Mouse (Mus musculus) hindlimb bud, embryonic 11.5 days (tissue): ENCODE measurements at regions not wholly inside any gene's neighbourhood (a gene's known extent, or its start where the extent isn't known, plus 50 kb on each side); places are given as distances from the start of the nearest gene placed in this dataset.

ENCODE experiments used
- DNase-seq: peaks from one replicate; pipeline ENCODE4 v3.0.0-alpha.2; 2012; ENCODE audit warnings: low read depth, low spot score; ENCODE audit errors: extremely low spot score

DNA sequence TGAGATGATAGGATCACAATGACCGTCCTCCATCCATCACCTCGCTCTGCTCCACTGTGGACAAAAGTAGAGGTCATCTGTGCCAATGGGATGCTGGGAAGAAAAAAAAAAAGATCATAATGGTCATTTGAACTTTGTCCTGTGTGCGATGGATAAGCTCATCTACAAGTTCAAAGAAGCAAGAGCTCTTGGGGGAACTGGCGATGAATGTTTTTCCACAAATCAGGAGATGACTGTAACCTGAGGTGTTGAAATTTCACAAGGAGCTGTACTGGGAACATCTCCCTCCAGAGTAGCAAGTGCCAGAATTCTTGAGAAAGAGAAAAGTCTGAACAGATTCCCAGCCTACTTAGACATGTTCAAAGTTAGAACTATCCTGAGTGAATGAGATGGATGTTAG, 287.0 kb downstream of the Tns3 start:
- DNase-seq = no peak

DNA sequence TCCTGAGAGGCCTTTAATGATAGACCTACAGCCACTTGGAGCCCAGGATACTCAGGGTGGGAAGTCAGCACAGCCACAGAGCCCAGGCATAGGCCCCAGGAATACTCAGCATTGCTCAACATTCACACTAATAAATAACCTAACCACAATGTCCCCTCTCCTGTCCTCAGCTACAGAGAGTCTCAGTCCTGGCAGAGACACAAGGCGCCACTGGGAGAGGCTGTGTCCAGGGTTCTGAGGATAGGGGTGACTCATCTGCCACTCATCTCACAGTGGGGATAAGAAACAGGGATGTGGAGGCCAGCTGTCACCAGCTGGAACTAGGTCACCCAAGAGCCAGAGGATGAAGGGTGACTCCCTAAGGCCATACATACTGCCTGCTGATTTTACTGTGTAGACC, 298.8 kb downstream of the Tns3 start:
- DNase-seq = no peak

DNA sequence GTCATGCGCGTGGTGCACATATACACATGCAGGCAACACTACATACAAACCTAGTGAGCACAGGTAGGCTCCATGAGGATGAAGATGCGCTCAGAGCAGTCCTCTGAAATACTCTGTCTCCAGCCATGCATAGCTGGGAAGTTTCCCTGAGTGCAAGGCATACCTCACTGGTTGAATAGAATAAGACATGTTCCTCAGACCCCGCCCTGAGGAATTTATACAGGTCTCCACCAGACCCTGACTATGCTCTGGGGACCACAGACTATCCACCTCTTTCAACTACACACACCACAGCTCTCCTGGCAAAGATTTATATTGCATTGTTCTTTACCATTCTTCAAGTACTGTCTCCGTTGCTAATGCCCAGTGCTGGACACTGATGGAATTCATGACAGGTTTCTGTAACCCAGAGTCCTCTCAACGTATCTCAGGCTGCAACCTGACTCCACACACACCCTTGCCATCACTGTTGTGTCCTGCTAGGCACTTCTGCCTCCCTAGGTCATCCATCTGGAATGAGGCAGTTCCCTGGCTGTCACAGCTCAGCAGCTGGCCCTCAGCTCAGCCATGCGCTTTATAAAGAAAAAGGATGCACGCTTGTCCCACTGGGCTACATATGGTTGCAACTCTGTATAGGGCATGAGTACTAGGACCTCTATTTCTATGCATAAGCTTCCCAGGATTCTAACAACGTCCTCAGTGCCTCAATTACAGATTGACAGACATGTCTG, 299.5 kb downstream of the Tns3 start:
- DNase-seq = no peak

DNA sequence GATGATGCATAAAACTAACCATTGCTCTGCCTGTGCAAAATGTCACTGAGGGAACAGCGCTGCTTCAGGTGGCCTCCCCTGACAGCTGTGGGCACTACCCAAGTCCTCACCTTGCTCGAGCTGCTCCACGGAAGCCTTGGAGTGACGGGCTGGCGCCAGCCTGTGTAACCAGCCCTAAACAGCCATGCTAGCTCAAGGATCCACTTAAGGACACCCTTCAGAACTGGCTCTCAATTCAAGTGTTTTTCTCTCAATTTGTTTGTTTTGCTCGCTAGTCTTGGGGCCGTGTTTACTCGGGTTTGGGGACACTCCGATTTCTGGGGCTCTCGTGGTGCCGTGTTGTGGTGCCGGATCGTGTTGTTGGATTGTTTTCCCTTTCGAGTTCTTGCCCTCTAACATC, 319.4 kb downstream of the Tns3 start:
- no peak for DNase-seq

DNA sequence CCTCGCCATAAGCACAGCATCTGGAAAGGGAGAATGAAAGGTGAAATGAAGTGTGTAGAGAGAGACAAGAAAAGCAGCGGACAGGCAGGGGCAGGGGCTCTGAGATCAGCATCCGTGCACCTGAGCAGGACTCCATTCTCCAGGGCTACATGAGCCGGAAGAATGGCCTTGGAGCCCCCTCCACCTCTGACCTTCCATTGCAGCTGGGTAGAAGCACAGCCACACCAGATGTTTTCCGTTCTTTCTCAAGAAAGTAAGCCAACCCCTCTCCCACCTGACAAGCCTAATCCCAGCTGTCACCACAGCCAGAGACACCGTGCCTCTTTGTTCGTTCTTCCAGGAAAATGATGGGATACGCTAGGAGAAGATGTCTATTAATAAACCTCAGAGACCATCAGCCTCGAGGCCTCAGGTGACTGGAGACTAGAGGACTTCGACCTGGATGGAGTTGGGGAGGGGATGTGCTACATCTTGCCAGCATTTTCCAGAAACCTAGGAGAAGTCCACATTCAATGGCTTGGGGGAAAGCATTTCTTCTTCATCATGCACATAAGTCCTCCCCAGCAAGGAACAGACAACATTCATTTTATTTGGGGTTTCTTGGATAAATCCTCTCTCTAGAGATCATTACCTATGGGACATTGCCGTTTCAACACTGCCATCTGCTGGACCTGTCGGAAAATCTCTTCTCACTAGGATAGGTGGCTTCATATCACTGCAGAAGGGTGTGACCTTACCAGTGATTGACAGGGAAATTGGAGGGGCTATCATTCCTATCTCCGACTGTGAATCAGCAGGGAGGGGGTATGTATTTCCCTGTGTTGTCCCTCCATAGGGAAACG, 361.8 kb downstream of the Tns3 start:
- DNase-seq = peak; percentile 31

DNA sequence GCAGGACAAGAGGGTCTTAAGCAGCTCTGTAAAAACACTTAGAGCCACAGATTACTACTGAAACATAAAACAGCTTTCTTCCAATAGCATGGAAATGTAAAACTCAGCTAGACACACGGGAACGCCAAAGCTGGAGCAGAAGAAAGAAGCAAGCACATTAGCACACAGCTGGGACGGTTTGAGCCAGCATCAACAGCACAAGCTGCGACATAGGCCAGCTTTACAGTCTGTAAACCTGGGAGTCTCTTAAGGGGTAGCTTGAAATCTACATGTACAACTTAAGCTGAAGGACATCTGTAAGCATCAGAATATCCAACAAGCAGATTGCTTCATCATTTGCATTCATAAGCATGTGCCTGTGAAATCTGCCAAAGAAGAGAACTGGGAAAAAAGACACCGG, 366.9 kb downstream of the Tns3 start:
- no peak for DNase-seq

DNA sequence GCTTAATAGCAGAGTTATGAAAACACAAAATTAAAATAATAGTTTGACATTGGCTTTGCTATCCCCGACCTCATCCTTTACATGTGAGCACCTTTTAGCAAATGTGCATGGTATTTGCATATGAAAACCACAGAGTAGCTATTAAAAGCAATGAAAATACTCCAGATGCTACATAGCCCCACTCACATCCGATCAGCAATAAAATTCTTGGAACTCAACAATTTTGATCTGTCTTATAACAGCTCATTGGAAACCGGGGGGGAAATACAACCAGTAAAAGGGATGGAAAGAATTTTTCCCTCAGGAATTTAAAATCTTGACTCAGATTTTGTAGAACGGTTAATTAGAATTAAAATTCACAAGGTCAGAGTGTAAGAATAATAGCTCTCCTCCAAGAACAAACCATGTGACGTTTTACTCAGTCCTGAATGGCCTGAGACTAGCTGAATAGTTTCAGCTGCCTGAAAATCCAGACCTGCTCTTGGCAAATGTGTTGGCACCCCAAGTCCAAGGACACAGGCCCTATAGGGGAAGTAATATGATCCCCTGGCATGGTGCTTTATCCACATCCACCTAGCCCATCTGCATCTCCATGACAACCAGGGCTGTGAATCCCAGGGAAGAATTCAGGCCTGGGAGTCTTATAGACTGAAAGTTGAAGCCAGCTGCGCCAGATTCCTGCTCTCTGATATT, 370.9 kb downstream of the Tns3 start:
- DNase-seq = no peak

DNA sequence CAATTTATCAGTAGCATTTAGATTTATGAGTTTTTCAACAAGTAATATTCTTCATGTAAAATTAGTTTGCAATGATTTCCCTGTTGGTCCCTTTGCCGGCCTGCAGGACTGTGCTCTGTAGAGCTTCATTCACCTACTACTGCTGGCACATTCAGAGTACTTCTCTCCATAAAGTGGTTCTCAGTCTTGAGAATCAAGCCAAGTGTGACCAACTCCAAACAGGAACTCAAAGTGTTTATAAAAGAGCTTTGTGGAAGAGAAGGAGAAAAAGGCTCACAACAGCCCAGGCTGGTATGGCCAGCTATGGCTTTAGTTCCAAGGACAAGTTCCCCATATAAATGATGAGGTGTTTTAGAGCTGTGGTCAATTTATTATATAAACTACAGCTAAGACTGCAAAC, 379.1 kb downstream of the Tns3 start:
- no peak for DNase-seq

DNA sequence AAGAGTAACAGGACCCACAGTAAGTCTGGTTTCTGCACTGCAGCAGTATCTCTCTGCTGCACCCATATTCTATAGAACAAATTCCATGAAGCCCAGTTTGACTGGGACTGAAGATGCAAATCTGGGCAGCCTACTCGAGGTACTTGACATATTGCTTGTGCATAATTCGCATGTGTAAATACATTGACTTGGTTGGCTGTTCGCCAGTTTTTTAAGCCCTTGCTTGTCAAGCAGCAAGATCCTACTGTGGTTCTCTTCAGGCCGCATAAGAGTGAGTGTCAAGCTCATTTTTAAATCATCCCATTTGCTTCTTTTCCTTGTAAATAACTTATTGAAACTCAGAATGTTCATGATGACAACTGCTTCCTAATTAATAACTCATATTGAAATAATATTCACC, 389.1 kb downstream of the Tns3 start:
- no peak for DNase-seq

DNA sequence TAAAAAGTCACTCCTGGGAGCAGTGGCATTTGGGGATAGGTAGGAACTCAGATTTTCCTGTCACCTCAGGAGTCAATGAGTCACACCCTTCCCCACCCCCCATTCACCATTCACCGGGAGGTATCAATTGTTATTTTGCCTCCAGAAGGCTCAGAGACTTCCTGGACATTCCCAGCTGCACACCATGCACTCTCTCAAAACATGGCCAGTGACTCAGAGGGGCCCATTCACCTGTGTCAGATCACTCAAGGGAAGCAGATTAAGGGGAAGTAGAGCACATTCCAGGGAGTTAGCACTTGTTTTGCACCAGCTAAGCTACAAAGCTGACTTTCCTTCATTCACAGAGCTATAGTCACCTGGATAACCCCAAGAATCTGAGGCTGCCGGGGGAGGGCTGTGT, 395.2 kb downstream of the Tns3 start:
- no peak for DNase-seq

DNA sequence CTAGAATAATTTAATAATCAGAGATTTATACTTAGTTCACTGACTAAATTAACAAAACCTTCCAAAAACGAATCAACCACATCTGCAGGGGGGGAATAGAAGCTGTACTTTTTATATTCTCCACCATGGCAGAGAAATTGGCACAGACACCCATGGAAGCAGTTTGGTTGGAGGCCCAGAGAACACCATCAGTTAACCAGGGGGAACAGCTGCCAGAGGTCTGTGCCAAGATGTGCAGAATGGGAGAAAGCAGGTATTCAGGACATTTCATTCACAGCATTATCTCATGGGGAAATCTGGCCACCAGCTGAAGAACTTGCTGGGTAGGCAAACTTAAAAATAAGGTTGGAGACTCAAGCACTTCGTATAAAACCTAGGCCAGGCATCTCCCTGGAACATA, 410.3 kb downstream of the Tns3 start:
- no peak for DNase-seq

DNA sequence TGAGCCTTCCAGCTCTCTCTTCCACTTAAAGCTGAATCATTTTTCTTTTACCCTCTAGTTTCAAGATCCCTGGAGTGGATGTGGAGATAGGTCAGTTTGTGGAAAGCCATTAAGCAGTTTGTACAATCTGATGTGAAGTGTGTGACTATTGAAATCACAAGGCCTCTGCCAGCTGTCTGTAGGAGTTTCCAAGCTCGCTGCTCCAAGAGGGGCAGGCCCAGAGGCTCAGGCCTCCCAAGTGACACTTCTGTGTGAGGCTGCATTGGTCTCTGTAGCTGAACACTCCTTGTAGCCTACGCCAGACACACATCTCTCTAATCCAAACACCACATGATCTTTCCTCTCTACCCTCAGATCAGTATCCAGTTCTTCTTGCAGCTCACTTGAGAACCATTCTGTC, 413.0 kb downstream of the Tns3 start:
- no peak for DNase-seq

DNA sequence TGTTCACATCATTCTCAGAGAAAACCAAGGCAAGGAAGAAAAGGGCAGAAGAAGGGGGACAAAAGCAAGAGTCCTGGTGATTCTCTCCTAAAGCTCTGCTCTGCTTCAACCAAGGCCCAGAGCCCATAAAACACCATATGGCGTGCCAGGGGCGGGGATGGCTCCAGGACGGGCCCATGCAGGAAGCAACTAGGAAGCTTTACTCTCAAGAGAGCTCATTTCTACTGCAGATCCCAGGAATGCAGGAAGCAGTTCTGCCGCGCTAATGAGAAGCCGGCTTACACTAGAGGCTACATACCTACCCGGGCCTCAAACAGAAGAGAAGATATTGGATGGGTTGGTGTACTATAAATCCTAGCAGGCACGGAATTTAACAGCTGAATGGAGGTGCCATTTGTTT, 414.9 kb downstream of the Tns3 start:
- DNase-seq = no peak

DNA sequence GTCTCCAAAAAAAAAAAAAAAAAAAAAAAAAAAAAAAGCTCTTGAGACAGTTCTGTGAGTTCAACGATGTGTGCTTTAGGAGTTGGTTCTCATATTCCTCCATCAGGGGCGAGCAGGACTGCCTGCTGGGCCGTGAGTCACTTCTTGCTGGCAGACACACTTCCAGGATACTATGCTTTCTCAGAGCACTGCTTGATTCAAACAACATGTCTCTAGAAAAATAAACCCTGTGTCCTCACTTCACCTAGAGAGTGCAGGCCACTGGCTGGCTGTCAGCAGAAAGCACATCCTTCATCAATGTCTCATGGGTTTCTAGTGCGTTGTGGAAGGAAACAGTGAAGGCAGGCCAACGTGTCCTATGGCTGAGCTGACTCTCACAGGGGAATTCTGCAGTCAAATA, 416.8 kb downstream of the Tns3 start:
- no peak for DNase-seq

DNA sequence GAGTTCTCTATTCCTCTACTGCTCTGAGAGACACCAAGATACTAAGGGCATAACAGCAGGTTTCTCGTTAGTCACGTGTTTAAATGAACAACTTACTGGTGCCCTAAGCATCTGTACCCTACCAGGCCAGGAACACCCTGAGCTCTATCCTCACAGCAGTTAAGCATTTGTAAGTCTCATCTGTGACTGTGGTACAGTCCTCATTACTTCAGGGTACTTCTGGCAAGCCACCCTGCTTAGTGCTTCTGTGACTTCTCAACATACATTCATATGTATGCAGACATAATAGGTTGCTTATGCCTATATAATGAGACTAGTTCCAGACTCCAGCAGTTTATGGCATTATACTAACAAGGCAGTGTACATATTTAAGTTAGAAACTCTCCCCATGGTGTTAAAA, 417.3 kb downstream of the Tns3 start:
- DNase-seq = no peak

DNA sequence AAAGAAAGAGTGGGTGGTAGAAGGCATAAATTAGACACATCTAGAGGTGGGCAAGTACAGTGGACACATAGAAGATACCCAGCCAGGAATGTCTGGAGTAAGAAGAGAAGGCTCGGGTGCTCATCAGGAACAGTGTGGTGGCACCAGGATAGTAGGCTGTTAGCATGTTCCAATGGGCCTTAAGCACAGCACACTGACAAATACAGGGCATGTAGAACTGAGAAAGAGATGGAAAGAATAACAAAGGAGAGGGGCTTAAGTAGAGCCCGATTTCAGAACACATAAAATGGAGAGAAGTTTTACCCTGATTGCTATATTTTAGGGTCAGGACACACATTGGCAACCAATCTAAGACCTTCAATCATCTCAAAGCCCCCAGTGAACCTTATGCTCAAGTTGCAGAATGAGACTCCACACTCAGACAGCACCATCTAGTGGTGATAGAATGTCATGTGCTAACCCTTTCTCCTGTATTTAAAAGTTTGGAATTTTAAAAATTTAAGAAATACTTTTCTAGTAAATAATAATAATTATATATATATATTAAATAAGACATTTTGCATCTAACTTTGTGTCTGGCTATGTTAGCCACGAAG, 418.8 kb downstream of the Tns3 start:
- no peak for DNase-seq

DNA sequence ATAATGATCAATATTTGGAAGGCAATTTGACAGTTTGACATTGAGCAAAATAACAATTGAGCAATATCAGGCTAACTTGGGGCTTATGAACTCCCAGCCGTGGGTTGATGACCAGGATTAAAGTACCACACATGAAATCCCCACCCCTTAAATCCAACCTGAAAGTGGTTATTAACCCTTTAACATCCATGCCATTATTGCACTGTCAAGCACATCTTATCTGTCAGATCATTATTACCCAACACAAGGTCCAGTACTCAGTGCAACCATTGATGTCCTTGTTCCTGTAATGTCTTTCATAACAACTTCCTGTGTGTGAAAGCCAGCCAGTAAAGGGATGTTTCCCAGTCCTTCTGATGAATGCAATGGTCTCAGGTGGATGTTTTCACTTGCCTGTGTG, 425.8 kb downstream of the Tns3 start:
- DNase-seq = no peak

DNA sequence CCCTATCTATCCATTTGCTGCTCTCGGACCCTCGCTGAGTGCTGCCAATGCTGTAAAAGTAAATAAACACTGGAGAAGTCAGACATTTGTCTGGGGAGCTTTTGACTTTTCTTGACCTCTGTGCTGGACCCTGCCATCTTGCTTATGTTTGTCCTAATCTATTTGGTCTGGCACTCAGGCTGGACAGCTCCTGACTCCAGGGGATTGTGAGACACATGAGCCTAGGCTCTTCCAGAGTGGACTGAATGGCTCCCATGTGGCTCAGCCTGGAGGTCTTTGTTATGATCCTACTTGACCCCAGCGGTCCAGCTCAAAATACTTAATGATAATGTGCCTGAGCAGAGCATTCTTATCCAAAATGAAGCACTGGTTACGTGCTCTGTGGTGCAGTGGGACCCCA, 426.8 kb downstream of the Tns3 start:
- no peak for DNase-seq

DNA sequence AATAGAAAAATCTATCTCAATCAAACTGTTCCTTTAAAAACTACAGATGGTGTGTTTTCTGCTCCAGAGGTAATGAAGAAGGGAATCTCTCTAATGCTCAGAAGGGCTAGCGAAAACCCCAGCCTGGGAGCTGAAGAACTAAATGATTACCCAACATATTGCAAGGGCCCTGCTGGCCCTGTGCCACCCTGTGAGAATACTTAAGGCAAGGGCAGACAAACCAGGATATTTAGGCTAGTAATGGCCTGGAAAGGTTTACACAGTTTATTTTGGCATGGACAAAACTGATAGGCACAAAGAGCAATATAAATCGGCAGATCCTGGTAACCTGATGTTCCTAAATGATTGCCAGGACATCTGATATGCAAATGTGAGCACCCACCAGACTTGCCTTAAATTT, 428.3 kb downstream of the Tns3 start:
- no peak for DNase-seq

DNA sequence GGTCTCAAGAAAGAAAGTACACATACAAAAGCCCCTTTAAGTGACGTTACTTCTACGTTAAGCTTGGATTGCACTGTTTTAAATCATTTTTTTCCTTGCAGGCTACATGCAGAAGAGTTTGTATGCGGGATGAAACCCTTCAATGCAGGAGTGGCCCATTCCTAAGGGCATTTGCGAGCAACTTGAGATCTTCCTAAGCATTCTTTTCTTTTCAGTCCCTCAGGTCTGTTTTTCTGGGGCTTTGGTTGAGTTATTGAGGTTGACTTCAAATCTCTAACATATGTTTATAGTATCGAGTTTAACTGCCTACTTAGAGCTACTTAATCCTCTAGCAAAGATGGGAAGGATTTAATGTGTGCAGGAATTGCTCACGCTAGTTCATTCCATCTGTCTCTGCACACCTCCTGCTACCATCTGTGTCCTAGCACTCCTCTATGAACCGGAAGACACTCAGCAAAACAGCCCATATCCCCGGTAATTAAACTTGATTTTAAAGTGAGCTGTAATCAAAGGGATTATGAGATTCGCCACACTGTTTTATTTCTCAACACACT, 431.6 kb downstream of the Tns3 start:
- peak; percentile 60 for DNase-seq

DNA sequence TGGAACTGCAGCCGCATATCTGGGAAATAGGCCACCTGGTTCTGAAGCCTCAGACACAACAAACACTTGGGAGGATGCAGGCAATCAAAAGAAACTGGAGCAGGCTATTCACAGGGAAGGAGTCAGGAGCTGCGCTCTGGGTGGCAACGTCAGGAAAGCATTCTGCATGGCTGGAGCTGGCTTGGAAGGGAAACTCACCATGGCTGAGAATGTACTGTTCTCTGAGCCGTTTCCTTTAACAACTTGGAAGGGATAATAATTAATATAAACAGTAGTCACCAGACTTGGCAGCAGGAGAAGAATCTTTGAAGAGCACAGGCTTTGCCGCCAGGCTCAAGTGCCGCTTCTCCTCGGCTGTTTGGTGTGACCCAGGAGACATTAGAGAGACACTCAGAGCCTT, 434.5 kb downstream of the Tns3 start:
- DNase-seq = no peak
